Mouse (Mus musculus): Measurements from ENCODE around the gene Neurl2. TPM values are rescaled to one million over a fixed set of nuclear protein-coding genes. Genes with fewer than 3 reads are reported as not detected.
"Not testable (repeated sequence)": the region's sequence is repeated elsewhere in the genome, so short reads cannot be mapped to it uniquely, and the experiment has no call there.

Neurl2 gene
- 10 to 100 TPM; 38.5 to 41.9 TPM for total RNA-seq (2021)
- long read RNA-seq, experiment 1, transcript Neurl2-201 (2 exons, 1,014 nt) = major isoform, 49 of 49 reads
- long read RNA-seq, experiment 1, partial matches to known transcripts = 0 of 49 reads
- long read RNA-seq, experiment 1, other reads (novel, unspliced or antisense) = 0 of 49 reads
- long read RNA-seq, experiment 2, transcript Neurl2-201 (2 exons, 1,014 nt) = major isoform, 51 of 52 reads
- long read RNA-seq, experiment 2, partial matches to known transcripts = 0 of 52 reads
- long read RNA-seq, experiment 2, other reads (novel, unspliced or antisense) = 1 of 52 reads

DNA sequence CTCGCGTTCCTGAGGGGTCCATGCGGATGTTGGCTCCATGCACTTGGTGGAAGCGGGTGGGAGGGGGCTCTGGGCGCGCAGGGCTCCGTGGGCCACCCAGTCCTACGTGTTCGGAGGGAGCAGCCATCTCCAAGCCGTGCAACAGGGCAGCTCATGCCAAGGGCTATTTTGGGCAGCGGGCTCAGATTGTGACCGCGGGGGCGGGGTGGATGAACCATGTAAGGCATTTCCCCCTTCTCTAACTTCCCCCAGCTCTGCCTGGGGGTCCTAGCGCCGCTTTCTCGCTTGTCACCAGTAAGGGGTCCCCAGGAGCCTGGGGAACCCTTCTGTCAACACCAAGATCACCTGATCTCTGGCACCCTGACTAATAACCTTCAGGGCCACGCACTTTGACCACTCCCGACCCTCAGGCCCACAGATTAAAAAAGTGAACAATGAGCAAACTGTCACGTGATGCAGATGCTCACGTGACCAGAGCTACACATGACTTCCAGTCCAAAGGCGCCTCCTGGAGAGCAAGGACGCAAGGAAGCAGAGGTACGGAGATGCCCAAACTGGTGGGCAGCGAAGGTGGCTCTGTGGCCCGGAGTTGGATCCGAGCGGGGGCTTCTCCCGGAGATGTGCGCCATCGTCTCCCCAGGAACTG lies at the start of gene Neurl2:
TSS of gene Neurl2 (minus strand) at position 143 of the 646 bp plus-strand sequence.
- DNase-seq (ENCODE audit: low spot score in 2 of 2) = peak; percentile 84 to 93

DNA sequence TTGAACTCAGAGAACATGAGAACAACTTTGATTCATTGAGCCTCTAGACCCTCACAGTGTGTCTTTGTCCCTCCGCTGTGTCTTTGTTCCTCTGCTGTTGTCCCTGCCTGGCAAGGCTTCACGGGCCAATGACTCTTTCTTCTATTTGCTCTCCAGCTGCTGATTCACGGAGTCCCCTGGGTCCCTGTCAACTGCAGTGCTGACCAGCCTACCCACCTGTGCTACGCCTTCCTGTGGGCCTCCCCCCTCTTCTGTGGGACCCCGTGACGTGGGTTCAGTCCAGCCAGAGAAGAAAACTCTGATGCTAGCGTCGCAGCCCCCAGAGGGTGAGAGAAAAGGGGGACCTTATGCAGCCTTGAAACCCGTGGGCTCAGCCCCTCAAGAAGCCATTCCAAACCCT lies 49.4 kb upstream of the Neurl2 start:
- DNase-seq (ENCODE audit: low spot score in 2 of 2) = no peak

DNA sequence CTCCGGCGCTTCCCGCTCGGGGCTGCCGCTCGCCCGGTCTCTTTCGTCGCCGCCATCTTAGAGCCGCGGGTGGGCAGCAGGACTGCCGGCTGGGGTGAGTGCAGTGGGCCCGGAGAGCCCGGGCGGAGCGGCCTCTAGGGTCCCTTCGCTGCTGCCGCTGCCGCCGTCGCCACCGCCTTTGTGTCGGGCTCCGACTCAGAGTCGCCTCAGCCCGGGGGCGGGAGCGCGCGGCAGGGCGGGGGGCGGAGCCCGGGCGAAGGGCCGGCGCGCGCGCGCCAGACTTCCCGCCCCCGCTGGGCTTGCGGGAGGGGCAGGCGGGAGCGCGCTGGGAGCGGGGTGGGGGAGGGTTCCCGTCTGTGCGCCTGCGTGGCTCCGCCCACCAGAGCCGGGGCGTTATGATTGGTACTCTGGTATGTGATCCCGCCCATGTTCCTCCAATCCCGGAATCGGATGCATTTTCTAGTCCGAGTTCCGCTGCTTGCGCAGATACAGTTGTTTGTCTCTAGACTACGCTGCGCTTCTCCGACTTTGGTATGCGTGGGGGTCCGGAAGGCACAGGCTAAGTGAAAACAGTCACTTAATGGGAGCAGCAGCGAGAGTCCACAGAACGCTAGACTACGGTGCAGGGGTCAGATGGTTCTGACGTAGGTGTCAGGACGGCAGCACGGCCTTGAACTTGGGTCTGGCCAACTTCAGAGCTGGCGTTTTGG lies 46.5 kb upstream of the Neurl2 start:
- DNase-seq (ENCODE audit: low spot score in 2 of 2) = peak; percentile 93 to 95

DNA sequence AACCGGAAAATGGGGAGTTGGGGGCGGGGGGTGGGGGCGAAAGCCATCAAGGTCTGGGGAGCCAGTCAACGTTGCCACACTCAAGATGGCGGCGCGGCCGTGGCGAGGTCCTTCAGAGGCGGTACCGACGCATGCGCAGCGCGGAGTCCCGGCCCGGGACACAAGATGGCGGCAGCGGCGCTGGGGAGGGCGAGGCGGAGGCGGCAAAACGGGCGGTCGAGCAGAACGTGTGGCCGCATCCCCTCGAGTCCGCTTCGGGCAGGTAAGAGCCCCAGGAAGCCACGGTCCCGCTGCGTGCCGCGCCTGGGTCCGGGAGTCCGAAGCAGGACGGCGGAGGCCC lies 45.9 kb upstream of the Neurl2 start, which contains the start of gene Pcif1:
TSS of gene Pcif1 (plus strand) at position 77 of the 340 bp plus-strand sequence.
- peak; percentile 94 for DNase-seq (ENCODE audit: low spot score in 2 of 2)

DNA sequence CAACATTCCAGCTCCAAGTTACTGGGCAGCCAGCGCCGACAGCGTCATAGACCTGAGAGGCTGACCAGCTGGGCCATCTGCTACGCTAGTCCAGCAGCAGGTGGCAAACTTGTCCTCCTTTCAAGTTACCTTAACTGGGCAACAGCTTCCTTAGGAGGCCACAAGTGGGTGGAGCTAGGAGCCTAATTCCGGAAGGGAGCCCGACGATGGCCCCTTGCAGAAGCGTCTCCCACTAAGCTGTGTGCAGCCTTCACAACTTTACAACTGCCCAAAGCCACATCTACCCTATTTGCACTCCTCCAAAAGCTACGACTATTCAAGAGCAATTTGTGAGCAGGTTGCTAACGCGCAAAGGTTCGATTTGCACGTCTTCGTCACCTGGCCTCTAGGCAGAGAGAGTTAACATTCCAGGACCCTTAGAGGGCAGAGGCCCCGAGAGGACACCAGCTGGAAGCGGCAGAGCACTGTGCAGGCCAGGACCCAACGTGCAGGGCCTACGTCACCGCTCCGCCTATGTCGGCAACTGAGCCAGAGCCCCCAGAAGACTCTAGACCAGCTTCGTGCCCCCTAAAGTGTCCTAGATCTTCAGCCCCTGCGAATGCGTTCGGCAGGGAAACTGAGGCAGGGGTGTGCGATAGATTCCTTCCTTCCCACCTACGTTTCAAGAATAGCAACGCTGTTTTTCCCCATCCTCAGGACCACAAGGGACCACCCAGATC lies 45.4 kb upstream of the Neurl2 start:
- peak in 1 of 2 experiments; percentile 46 for DNase-seq (ENCODE audit: low spot score in 2 of 2)

DNA sequence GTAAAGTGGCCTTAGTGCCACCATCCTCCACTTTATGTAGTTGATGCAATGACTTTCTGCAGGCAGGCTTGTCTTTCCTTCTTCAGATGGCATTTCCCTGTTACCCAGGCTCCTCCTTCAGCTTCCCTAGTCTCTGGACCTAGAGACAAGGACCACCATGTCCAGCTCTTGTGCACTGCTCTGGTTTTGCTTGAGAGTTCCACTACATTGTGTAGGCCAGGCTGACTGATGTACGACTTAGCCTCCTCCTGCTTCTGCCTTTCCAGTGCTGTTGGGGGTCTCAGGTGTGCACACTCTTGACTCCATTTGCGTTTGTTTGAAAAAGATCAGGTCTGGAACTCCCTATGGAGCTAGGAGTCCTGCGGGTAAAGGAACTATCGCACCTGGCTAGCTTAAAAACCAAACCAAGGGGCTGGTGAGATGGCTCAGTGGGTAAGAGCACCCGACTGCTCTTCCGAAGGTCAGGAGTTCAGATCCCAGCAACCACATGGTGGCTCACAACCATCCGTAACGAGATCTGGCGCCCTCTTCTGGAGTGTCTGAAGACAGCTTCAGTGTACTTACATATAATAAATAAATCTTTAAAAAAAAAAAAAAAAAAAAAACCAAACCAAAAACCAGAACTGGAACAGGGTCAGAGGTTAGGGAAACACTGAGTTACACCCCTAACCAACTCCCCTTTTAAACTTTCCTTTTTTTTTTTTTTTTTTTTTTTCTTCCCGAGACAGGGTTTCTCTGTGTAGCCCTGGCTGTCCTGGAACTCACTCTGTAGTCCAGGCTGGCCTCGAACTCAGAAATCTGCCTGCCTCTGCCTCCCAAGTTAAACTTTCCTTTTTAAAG lies 44.3 kb upstream of the Neurl2 start:
- DNase-seq (ENCODE audit: low spot score in 2 of 2) = not testable (repeated sequence)

DNA sequence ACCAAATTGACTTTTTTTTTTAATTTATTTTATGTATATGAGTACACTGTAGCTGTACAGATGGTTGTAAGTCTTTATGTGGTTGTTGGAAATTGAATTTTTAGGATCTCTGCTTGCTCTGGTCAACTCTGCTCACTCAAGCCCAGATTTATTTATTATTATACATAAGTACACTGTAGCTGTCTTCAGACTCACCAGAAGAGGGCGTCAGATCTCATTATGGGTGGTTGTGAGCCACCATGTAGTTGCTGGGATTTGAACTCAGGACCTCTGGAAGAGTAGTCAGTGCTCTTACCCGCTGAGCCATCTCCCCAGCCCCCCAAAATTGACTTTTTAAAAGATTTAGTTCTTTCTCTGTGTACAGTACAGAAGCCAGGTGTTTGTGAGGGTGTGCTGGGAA lies 42.4 kb upstream of the Neurl2 start:
- DNase-seq (ENCODE audit: low spot score in 2 of 2) = not testable (repeated sequence)

DNA sequence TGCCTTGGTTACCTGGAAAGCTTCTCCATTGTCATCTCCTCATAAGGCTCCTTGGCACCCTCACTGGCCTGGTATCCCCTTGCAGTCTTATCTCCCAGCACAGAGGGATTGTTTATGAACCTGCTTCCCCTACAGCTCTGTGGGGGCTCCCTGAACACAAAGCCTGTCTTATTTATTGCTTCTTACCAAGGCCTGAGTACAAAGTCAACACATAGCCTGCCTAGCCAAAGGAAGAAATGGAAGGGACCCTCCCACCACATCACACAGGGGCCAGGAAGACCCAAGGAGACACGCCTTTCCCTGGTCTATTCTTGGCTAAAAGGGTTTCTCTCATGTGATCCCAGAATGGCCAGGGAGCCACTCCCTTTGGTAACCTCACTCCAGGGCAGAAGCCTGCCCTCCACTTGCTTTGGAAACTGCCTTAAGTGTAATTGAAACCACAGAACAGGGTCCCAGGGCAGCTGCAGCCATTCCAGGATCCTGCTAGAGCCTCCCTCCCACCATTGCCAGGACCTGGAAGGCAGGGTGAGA lies 41.0 kb upstream of the Neurl2 start:
- peak in 1 of 2 experiments; percentile 29 for DNase-seq (ENCODE audit: low spot score in 2 of 2)

DNA sequence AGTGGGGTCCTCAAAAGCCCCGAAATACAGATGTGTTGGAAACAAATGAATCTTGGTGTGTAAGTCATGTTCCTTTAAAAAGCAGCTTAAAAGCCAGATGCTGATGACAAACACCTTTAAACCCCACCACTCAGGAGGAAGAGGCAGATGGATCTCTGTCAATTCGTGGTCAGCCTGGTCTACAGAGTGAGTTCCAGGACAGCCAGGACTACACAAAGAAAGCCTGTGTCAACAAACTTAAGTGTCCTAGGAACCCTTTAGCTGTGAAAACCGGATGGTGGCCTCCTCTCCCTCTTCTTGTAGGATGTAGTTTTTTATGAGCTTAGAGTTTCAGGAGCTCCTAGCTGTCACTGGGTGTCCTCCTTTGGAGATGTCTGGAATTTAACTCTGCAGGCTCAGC lies 40.4 kb upstream of the Neurl2 start:
- DNase-seq (ENCODE audit: low spot score in 2 of 2) = no peak

DNA sequence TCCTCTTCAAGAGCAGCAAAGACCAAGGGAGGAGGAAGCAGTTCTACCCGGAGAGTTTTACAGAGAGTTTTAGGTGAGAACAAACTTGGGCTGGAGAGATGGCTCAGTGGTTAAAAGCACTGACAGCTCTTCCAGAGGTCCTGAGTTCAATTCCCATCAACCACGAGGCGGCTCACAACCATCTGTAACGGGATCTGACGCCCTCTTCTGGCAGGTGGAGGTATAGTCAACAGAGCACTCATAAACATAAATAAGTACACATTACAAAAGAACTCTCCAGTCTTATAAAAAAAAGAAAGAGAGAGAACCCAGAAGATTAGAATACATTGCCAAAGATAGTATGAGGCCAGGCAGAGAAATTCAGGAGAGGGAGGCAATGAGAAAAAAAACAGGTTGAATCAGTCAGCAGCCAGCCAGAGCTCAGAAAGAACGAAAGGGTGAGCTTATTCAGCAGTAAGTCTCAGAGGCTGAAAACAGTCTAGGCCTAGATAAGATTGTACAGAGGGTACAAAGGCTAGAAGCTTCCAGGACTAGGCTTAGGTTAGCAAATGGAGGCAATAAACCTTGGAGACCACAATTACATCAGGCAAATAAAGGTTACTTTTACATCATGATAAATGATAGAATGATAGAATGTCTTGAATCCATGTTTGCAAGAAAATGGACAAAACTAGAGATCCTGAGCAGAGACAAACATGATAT lies 38.5 kb upstream of the Neurl2 start:
- no peak for DNase-seq (ENCODE audit: low spot score in 2 of 2)

DNA sequence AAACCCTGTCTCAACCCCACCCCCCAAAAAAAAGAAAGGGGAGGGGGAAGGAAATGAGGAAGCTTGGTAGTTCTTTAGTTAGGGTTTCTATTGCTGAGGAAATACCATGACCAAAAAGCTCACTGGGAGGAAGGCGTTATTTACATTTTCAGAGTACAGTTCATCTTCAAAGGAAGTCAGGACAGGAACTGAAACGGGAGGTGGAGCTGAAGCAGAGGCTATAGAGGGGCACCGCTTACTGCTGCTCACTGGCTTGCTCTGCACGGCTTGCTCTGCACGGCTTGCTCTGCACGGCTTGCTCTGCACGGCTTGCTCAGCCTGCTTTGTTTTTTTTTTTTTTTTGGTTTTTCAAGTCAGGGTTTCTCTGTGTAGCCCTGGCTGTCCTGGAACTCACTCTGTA lies 35.2 kb upstream of the Neurl2 start:
- no peak for DNase-seq (ENCODE audit: low spot score in 2 of 2)

DNA sequence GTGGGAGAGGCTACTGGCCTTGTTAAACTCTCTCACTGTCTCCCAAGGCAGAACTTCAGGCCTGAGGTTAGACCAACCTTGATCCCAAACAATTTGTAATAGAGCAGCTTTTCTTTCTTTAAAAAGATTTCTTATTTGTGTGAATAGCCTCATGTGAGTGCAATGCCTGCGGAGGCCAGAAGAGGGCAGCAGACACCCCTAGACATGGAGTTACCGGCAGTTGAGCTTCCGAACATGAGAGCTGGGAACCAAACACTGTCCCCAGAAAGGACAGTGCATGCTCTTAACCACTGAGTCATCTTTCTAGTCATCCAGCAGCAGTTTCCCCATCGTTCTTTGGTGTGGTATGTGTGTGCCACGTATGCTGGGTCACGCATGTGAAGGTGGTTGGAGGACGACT lies 34.3 kb upstream of the Neurl2 start:
- DNase-seq (ENCODE audit: low spot score in 2 of 2) = no peak

DNA sequence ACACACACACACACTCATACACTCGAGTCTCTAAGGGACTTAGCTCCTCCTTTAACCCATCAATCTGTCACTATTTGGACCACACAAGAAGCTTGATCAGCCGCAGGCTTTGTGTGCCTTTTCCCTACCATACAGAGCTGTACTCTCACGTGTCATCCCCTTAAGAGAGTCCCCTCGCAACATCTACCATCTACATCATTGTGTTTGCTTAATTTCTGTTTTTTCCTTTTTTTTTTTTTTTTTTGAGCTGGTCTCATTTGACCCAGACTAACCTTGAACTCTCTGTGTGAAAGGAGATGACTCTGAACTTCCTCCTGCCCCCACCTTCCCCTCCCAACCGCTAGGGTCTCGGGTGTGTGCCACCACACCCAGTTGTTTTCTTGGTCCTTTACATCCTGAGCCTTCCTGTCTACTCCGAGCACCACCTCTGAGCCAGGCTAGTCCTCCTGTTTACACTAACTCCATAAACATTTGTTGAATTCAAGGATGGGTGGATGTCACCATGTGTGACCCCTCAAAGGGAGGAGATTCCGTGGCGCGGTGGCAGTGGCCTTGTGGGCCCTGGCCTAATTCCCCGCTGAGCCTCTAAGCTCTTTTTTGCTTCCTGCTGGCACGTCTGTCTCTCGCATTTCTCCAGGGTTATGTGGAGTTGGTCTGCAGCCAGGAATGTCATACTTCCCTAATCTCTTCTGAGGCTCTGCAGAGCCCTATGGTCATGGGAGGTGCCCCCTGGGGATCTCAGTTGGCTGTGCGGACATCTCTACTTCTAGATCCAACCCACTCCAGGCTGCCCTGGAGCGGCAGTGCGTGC lies 33.7 kb upstream of the Neurl2 start:
- DNase-seq (ENCODE audit: low spot score in 2 of 2) = peak in 1 of 2 experiments; percentile 60

DNA sequence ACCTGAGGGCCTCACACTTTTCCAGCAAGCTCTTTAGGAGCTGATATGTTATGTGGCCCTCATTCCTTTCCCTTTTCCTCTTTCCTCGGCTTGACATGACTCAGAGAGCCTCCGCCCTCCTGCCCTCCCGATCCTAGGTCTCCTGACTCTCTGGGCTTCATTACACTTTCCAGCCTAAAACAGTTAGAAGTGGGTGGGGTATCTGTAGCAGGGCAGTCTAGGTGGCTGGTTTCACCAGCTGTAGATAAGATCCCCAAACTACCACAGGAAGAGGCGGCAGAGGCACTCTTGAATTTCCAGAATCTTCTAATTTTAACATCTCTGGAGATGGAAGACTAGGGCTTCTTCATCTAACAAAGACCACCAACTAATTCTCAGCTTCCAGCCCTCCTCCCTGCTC lies 31.3 kb upstream of the Neurl2 start:
- DNase-seq (ENCODE audit: low spot score in 2 of 2) = no peak

DNA sequence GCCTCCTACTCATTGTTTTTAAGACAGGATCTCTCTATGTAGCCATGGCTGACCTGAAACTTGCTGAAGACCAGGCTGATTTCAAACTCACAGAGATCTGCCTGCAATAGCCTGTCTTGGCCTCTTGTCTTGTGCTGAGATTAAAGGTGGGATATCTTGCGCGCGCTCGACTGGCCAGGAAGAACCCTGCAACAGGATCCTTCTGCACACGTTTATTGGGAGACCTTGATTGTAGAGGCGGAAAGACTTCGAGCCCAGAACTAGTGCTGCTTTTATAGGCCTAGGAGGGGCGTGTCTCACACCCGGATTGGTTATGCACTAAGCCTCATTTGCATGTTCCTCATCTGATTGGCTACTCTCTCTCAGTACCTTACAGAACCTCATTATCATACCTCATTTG lies 30.2 kb upstream of the Neurl2 start:
- not testable (repeated sequence) for DNase-seq (ENCODE audit: low spot score in 2 of 2)

DNA sequence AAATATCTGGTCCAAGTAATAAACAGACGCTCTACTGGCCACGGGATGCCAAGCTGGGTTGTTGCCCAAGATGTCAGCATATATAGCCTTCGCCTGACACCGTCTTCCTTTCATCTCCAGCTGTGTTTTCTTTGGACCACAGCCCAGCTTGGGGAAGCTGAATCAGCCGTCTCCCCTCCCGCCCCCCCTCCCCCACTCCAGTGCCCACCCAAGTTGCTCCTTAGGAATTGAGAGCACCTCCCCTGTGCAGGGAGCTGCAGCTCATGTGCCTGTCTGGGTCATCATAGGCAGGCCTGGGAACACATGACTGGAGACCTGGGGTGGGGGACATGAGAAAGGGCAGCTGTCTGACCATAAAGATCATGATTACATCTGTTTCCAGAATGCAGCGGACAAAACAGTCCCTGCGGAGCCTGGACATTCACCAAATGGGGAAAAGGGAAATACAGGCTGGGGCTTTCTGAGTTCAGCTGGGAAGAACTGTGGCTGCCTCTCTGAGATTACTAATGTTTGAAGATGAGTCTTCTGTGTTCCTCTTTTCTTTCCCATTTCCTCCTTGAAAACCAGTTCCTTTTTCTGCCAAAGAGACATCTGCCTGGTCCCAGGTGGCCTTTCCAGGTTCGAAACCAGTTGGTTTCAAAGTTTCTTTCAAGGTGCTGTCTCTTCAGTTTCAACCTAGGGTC lies 29.1 kb upstream of the Neurl2 start:
- peak in 1 of 2 experiments; percentile 73 for DNase-seq (ENCODE audit: low spot score in 2 of 2)

DNA sequence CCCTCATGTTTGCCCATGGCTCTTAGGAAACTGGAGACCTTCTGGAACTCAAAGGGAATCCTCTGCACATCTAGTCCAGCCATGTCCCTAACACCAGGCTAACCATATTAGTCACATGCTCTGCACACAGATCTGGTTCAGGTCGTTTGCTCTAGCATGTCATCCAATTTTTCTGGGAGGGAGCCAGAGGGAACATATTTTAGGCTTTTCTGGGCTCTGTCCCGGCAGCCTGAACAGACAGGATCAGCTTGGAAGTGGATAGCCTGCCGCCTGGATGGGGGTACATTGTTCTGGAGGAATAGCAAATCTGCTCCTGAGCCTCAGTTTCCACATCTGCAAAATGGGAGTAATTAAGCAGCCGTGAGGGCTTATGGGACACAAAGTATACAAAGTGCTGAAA lies 27.8 kb upstream of the Neurl2 start:
- DNase-seq (ENCODE audit: low spot score in 2 of 2) = no peak
